Mouse (Mus musculus) monocyte, adult 59 days (primary cell): ENCODE data around the gene Cldn12. TPM values are rescaled to one million over a fixed set of nuclear protein-coding genes. Genes with fewer than 3 reads are reported as not detected.

Source experiments
- total RNA-seq, 2 experiments: library from RNA; stranded (reverse); gene quantifications; one replicate each; pipeline ENCODE4 v1.2.4; 2023

Gene Cldn12
- total RNA-seq, result 1 to 10 TPM in 1 of 2 experiments, under 1 TPM in 1; 0.70 to 1.0 TPM

GRCm38 (mm10) chr5:5514196-5515076 is at the start of gene Cldn12:
Gene Cldn12 (minus strand): TSS chr5:5514958.

DNA sequence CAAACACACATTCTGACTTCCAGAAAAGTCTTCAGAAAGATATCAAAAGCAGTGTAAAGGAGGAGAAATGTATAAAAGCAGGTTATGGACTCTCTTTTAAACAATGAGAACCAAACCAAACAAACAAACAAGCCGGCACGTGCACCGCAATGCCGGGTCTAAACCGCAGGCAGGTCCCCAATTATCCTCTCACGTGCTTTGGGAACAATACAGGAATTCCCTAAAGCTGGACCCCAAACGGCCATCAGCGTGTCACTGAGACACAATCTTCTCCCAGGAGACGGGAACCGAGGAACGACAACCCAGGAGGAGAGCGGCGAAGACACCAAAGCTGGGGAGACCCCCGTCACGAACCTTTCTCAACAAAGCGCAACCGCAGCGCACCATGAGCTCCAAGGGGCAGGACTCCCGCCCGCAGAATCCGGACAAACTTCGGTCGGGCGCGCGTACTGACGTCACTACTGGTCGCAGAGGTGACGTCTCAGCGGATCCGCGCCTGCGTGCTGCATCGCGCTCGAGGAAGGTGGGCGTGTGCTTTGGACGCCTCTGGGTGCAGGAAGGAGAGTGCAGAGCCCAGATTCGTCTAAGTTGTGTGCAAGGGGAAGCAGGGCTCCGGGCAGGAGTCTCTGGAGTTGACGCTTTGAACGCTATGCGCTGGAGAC is 44.5 kb upstream of the Cldn12 start, which contains the start of gene Gtpbp10:
Gene Gtpbp10, minus strand, starts transcription at position 460 of the 662 bp plus-strand sequence.

DNA sequence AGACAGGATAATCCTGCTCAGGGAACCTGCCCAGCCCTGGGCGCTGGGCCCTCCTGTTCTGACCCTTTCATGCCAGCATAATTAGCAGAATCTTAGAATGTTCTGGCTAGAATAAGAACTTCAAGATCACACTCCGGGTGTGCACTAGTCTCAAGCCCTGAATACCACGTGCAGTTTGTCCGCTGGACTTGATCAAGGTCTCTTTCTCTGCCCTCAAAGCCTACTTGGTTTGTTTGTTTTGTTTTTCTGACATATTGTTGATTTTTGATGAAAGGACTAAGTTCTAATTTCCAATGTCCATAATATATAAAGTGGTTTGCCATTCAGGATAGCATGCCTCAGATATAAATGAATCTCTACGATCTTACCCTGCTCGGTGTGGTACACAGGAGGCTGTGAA is 35.7 kb downstream of the Cldn12 start, which contains the start of gene 1700015F17Rik:
Gene 1700015F17Rik, minus strand, starts transcription at position 101 of the 400 bp plus-strand sequence.

Other genes with a start within 250 kb of the Cldn12 start
- 10 to 100 TPM; 57.5 to 57.9 TPM for gene Cdk14, start 94.6 kb downstream of the Cldn12 start, total RNA-seq
- not detected for gene 1700015F17Rik, start 35.8 kb downstream of the Cldn12 start, total RNA-seq
- gene Gtpbp10, start 44.6 kb upstream of the Cldn12 start, total RNA-seq, result 10 to 100 TPM; 13.9 to 14.9 TPM
- not detected for gene Gm8773, start 58.8 kb upstream of the Cldn12 start, total RNA-seq
- not detected for gene Cfap69, start 149.3 kb upstream of the Cldn12 start, total RNA-seq
- gene Steap2, start 179.6 kb upstream of the Cldn12 start, total RNA-seq, result not detected
- gene Steap1, start 234.4 kb upstream of the Cldn12 start, total RNA-seq, result not detected